ENCODE assay signal across 9 mouse cellular contexts in genomic region chr9:58060677-58061667, GRCm38 (mm10). TPM values are rescaled to one million over a fixed set of nuclear protein-coding genes. Genes with fewer than 3 reads are reported as not detected.
A peak's percentile ranks its signal among the peaks of the same experiment; 100 is the strongest.
DNase-seq lines count a peak whose midpoint lies in the region; ATAC-seq and TF ChIP-seq lines count a peak whose summit lies in the region.
"Had no signal": no experiment of that assay in that cellular context is flagged by ENCODE, and none has a peak within 500 bp of the region (broad histone marks: within the 10 kb centered on the region; RNA-seq: fewer than 3 reads in every experiment).

No protein-coding gene starts in this region.

- peak; percentile 63 for ATAC-seq in hindbrain, postnatal 0 days
- ATAC-seq in midbrain, embryonic 11.5 days (ENCODE audit: low FRiP score) = peak; percentile 73

- DNase-seq in heart, postnatal 10 days = peak; percentile 71 to 83
- no peak for DNase-seq in heart, adult 11 months
- DNase-seq in CD4-positive helper T cell, adult 2 months (ENCODE audit: low read depth, low spot score) = peak; percentile 24
- peak; percentile 83 for DNase-seq in embryo, embryonic 10.5 days (ENCODE audit: low spot score)
- DNase-seq in hindbrain, postnatal 0 days (ENCODE audit: low spot score) = peak; percentile 68
- peak; percentile 99 for DNase-seq in midbrain, embryonic 11.5 days (ENCODE audit: low spot score, missing footprints)
- DNase-seq in thymus, postnatal 14 days = peak; percentile 72
- no peak for DNase-seq in layer of hippocampus, adult 9-10 months (ENCODE audit: low spot score)

- no peak overlapping the region for H3K4me2 ChIP-seq in hindbrain, postnatal 0 days (ENCODE audit: low read depth, low read length)
- no peak overlapping the region for H3K4me2 ChIP-seq in midbrain, embryonic 11.5 days
- H3K4me2 ChIP-seq: heart, embryonic 13.5 days had no signal

- H3K9ac ChIP-seq in hindbrain, postnatal 0 days (replicated peaks; ENCODE audit: low read length) = 0 out of 2 replicates have a peak overlapping the region, but pooled peaks have one; percentile 6
- no peak overlapping the region for H3K9ac ChIP-seq in midbrain, embryonic 11.5 days (ENCODE audit: low read length)
- H3K9ac ChIP-seq: heart, embryonic 13.5 days had no signal

- H3K27me3 ChIP-seq in hindbrain, postnatal 0 days (ENCODE audit: insufficient read depth, low read length) = 0 out of 2 replicates have a peak, but pooled peaks cover 2% of the 10 kb centered on the region
- no peaks in the 10 kb centered on the region for H3K27me3 ChIP-seq in midbrain, embryonic 11.5 days (ENCODE audit: control insufficient read depth, insufficient read depth, low read length)

- peaks cover 27% of the 10 kb centered on the region for H3K4me1 ChIP-seq in hindbrain, postnatal 0 days (ENCODE audit: insufficient read depth, low read length)
- H3K4me1 ChIP-seq in midbrain, embryonic 11.5 days (ENCODE audit: control insufficient read depth, insufficient read depth, low read length) = peaks cover 18% of the 10 kb centered on the region

- no peaks in the 10 kb centered on the region for H3K9me3 ChIP-seq in hindbrain, postnatal 0 days (ENCODE audit: low read length)
- H3K9me3 ChIP-seq in midbrain, embryonic 11.5 days (ENCODE audit: control insufficient read depth, low read length) = no peaks in the 10 kb centered on the region
- H3K9me3 ChIP-seq: heart, embryonic 13.5 days had no signal

- intact Hi-C loops in heart, postnatal 10 days (cut with DNase I) = no loop called here

- no peak for TF ChIP-seq CTCF in hindbrain, postnatal 0 days (IDR thresholded peaks at IDR 0.05; ENCODE audit: low read depth)

- H3K27ac ChIP-seq in hindbrain, postnatal 0 days = peak overlapping the region; percentile 29; the same call in 1 of the 2 replicates
- H3K27ac ChIP-seq in midbrain, embryonic 11.5 days (ENCODE audit: low read depth, low read length) = peak overlapping the region; percentile 75
- H3K27ac ChIP-seq: heart, embryonic 13.5 days had no signal

- no peak overlapping the region for H3K4me3 ChIP-seq in hindbrain, postnatal 0 days (ENCODE audit: low read length)
- H3K4me3 ChIP-seq in midbrain, embryonic 11.5 days (ENCODE audit: low read depth, low read length) = no peak overlapping the region
- H3K4me3 ChIP-seq: heart, embryonic 13.5 days had no signal

- WGBS in hindbrain, postnatal 0 days = 12% methylated on average over 23 of the region's 23 CpGs
- 9% methylated on average over 23 of the region's 23 CpGs for WGBS in midbrain, embryonic 11.5 days

- H3K36me3 ChIP-seq in hindbrain, postnatal 0 days (ENCODE audit: insufficient read depth, low read length) = no peaks in the 10 kb centered on the region
- no peaks in the 10 kb centered on the region for H3K36me3 ChIP-seq in midbrain, embryonic 11.5 days (ENCODE audit: control insufficient read depth, insufficient read depth, low read length)
- H3K36me3 ChIP-seq: heart, embryonic 13.5 days had no signal

RNA-seq across cellular contexts. Expression of gene Stra6, which starts 2.6 kb away (rescaled TPM):
- under 1 TPM; 0.12 to 0.20 TPM for total RNA-seq in heart, postnatal 10 days (2021)
- total RNA-seq in hindbrain, postnatal 0 days (2014; rRNA removed) = 16.0 and 19.2 TPM in 2 replicates
- 7.5 TPM in 2 replicates for polyA plus RNA-seq in hindbrain, postnatal 0 days (2015; fragmentation: Nextera tagmentation; extraction: Ambion mirVana)
- 7.3 and 9.7 TPM in 2 replicates for polyA plus RNA-seq in midbrain, embryonic 11.5 days (2014; fragmentation: Nextera tagmentation; extraction: Ambion mirVana)

RNA-seq across cellular contexts. Expression of gene Cyp11a1, which starts 54.8 kb away (rescaled TPM):
- total RNA-seq in heart, postnatal 10 days (2021) = under 1 TPM; 0.35 to 0.50 TPM
- 4.1 and 4.3 TPM in 2 replicates for total RNA-seq in hindbrain, postnatal 0 days (2014; rRNA removed)
- polyA plus RNA-seq in hindbrain, postnatal 0 days (2015; fragmentation: Nextera tagmentation; extraction: Ambion mirVana) = 1.2 and 1.8 TPM in 2 replicates
- polyA plus RNA-seq in midbrain, embryonic 11.5 days (2014; fragmentation: Nextera tagmentation; extraction: Ambion mirVana) = 0.12 TPM in 1 of 2 replicates, not detected in the other

RNA-seq across cellular contexts. Expression of gene Ccdc33, which starts 57.7 kb away (rescaled TPM):
- not detected for total RNA-seq in heart, postnatal 10 days (2021)
- 0.52 and 1.4 TPM in 2 replicates for total RNA-seq in hindbrain, postnatal 0 days (2014; rRNA removed)
- 0.75 and 1.2 TPM in 2 replicates for polyA plus RNA-seq in hindbrain, postnatal 0 days (2015; fragmentation: Nextera tagmentation; extraction: Ambion mirVana)
- 0.41 and 0.90 TPM in 2 replicates for polyA plus RNA-seq in midbrain, embryonic 11.5 days (2014; fragmentation: Nextera tagmentation; extraction: Ambion mirVana)

Comparison
In these comparisons a context has a peak if more than half of its experiments do, and no peak if none do; other contexts are left out.
1. DNase-seq: peak in heart, postnatal 10 days (2 of 2), CD4-positive helper T cell, adult 2 months (single experiment), embryo, embryonic 10.5 days (single experiment), hindbrain, postnatal 0 days (single experiment), midbrain, embryonic 11.5 days (single experiment) and thymus, postnatal 14 days (single experiment); none in heart, adult 11 months (single experiment) and layer of hippocampus, adult 9-10 months (single experiment).
2. RNA of gene Stra6, which starts 2.6 kb away (total RNA-seq): 16.0 to 19.2 TPM in hindbrain, postnatal 0 days; 0.12 to 0.20 TPM in heart, postnatal 10 days; every median in the first group is over 10 times any median in the second.